Mouse (Mus musculus) neural tube, embryonic 10.5 days (tissue): ENCODE results near the gene Fyb2.

ENCODE experiments used
- DNase-seq: peaks from one replicate; pipeline ENCODE4 v3.0.0-alpha.2; 2017; ENCODE audit warnings: low spot score; ENCODE audit errors: extremely low spot score

Fyb2 gene

DNA sequence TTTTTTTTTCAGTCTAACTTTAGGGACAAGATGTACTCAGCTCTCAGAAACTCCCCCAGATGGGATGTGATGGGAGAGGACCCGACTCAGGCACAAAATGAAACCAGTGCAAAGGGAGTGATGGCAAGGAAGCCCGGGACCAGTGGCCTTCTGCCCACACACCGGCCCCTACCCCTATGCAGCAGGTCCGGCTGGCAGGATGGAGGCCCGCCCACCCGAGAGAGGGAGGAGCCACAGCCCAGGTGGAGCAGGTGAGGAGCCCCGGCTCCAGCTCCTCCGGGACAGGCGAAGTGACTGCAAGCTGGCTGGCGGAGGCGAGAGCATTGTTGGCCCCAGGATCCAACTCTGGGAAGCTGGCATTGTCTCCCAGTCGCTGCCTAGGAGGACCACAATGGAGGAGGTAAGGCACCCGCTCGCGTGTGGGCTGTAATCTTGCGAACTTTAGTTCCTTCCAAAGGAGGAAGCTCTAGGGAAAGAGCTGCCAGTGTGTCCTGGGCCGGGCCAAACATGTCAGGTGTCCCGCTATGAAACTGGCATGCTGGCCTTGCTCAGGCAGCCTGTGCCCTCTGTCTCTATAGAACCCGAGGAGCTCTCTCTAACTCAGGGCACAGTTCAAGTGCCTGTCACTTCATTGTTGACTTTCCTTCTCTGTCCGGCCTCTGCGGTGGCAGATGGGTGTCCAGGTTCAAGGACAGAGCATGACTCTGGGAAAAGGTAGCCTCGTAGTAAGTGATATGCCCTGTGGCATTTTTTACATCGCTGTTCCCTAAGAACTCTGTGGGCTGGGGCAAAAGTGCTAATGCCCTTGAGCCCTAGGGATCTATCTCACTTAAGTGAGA, at the start of gene Fyb2:
Gene Fyb2 (plus strand): TSS at position 166 of the 839 bp plus-strand sequence.
- DNase-seq: no peak

DNA sequence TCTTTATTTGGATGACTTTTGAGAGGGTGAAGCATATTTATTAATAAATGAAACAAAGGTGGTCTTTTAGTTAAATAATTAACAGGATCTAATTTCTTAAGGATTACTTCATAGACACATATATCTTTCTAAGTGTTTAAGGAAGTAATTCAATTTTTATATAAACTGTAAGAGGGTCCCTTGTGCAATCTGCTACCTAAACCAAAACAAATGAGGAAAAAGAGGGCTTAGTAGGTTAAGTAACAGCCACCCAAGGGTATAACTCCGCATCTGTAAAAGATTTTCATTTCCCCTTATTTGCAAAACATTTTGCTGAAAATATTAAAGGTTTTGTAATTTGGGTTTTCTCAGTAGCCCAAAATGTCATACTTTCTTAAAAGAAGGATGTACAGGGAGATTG, 48.9 kb upstream of the Fyb2 start:
- DNase-seq: no peak

DNA sequence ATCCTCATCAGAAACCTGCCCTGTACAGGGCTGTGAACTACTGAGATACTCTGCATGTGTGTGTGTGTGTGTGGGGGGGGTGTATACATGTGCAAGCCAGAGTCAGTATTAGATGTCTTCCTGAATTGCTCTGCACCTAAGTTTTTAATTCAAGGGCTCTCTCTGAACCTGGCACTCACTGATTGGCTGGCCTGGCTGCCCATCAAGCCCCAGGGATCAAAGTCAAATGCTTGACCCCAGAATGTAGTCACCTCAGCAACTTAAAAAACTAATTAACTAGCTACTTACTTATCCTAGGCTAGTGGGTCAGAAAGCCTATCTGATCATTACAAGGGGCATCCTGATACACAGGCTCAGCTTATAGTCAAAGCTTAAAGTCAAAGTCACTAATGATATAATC, 43.7 kb upstream of the Fyb2 start:
- DNase-seq: no peak

DNA sequence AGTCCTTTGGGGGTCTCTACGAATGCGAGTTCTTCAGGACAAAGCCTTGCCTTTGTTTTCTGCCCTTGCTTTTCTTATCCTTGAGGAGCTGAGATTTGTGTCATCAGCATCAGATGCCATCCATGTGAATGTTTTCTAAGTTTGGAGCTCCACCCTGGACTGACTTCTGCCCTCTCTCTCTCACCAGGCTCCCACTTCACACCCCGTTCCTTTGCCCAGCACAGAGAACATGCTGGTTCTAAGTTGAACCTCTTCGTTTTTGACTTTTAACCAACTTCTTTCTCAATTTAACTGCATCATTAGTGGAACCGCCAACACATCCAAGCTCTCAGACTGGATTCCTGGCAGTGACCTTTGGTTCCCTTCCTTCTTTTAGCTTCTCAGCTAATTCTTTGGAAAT, 43.1 kb upstream of the Fyb2 start:
- DNase-seq: no peak

DNA sequence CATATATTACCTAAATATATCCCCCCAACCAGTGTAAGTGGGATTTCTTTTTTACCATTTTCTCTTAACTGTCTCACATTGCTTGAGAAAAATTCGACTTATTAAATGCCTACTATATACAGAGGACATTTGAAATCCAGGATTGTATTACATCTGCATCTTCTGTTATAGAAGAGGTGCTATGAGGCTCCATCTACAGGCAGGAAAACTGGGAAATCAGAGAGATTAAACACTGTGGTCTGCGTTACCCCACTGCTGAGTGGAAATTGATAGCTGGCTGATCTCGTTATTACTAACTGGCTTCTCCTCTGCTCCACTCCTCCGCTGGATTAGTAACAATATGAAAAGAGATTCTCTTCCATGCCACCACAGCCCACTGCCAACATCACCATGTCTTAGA, 37.4 kb upstream of the Fyb2 start:
- no peak for DNase-seq

DNA sequence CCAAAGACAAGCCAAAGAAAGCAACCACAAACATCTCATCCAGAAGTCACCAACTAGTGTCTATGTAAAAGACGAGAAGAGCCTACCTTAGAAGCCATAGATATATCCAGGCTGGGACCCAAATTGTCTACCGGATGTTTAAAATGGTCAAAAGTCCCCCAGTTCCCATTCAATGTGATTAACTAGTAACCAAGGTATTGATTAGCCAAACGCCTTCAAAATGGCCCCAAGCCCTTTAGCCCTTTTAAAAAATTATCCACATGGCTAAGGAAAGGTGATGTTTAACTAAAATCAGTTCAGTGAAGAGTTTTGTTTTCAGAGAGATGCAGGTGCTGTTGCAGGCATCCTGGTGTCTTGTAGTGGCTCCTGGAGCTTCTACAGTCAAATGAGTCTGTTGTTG, 36.9 kb upstream of the Fyb2 start, which contains the start of gene C8a:
Gene C8a (minus strand): TSS at position 76 of the 400 bp plus-strand sequence.
- no peak for DNase-seq

DNA sequence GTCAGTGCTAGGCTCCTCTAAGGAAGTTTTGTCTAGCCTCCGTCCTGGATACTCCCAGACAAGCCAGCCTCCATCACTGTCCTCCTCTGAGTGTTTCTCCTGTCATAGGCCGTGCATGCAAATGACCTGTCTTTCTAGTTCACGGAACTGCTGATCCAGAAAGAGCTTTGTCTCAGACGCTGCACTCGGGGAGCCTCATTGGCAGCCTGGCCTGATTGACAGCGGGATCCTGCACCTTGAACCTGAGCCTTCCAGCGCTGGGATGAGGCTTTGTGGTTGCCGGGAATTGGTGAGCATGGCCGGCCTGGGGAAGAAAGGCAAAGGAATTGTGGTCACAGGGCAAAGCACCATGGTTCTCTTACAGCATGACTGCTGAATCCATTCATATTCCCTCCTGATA, 25.8 kb upstream of the Fyb2 start:
- DNase-seq: no peak

DNA sequence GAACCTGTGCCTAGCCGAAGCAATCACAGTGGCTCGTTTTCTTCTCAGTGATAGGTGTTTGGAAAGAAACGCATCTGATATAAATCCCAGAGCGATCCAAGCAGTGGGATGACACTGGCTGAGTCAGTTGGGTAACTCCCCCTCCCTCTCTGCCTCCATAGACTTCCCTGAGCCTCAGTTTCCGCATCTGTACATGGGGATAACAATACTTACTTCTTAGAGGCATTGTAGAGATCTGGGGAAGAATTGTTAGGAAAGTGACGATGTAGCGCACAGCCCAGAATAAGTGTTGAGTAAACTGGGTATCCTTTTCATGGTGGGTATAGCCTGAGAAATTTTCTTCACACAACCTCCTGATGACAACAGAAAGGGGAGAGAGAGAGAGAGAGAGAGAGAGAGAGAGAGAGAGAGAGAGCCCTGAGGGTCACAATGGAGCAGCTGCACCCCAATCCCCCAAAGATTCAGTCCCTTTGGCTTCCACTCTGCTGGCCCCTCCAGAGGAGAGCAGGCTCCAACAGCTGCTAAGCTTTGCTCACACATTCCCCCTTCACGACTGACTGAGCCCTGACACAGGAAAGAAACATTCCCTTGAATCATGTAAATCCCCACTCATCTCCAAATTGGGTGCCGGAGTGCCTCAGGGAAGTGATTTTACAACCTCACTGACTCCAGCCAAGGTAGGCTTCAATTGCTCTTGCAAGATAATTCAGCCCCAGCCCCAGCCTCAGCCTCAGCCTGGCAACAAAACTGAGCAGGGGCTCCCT, 24.6 kb upstream of the Fyb2 start:
- DNase-seq: no peak

DNA sequence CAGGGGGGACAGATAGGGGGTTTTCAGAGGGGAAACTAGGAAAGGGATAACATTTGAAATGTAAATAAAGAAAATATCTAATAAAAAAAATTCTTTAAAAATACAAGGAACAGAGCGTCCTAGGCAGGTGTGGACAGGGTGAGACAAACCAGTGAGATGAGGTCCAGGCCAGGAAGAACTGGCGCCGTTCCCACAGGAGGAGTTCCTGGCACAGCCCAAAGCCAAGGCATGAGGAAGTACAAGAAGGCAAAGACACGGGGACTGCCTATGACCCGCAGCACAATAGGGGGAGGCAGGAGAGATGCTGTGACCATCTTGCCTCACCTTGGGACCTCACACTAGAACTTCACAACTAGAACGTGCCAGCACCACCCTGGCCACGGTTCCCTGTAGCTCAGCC, 21.5 kb upstream of the Fyb2 start:
- DNase-seq: no peak

DNA sequence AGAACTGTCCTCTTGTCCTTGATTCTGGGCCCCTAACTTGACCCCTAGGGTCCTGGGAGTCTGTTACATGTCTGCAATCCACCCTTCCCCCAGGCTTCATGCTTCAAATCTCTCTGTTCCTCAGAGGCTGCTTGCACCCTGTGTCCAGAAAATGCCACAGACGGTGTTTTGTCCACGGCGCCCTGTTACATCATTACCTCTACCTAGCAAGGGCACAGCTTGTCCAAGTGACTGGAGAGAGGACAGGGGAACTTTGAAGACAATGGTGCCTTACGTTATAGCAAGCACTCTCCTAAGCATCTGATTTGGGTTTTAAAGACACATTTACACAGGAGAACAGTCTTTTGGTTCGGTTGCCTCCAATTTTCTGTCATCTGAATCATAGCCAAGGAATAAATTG, 19.7 kb upstream of the Fyb2 start:
- DNase-seq: no peak

DNA sequence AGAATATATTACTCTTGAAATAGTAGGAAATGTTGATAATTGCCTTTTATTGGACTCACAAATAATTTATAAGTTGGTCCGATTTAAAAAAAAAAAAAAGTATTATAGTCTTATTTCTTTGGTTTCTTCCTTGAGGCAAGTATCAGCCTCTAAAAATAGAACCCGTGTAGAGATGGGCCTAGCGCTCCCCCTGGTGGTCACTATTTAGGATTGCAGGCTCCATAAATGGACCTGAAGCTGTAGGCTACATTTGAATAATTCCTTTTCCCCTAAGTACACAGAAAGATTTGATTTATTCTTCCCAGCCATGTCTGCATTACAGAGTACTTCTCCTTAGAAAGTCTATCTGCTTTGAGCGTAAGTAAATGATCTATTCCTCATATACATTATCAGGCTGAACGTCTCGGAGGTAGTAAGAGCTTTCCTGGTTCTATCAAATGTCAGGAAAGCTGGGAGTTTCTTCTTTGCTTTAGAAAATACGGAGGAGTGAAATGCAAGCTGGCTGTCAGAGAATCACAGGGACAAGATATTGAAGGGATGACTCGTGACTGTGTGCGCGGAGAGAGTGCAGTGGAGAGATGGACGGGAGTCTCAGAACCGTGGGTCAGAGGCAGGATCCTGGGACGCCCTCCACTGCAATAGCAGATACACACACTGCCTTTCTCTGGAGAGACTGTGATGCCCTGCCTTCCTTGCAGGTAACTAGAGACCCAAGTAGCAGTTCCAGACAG, 19.1 kb upstream of the Fyb2 start:
- peak; percentile 32 for DNase-seq

DNA sequence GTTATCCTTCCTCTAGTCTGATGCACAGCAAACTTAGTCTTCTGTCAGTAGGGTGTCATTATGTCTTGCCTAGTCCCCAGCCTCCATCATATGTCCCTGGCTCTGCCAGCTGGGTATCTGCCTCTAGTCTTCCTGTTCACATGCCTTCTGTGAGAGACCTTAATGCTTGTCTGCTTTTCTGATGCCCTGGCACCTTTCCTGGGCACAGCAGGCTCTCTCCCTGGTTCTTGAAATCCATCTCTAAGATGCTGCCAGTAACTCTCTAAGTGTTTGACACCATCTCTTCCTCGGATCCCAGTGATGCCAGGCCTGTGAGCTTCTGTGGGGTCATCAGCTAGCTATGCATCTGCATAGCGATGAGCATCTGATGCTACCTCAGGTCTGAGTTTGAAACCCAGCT, 10.4 kb upstream of the Fyb2 start:
- DNase-seq: no peak

DNA sequence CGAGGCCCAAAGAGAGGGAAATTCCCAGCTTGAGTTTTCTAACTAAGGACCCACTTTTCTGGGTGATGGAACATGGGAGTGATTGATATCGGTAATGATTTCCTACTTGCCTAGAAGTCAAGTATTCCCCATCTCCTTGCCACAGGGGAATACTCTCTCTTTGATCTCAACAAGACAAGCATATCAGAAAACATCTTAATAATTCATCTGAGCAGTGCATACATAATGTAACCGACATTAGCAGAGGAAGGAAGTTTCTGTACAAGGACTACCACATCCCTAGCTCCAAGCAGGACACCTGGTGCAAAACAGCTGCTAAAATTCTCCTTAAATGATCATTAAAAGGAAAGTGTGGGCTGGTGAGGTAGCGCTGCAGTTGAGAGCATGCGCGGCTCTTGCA, 8.2 kb upstream of the Fyb2 start:
- DNase-seq: no peak

DNA sequence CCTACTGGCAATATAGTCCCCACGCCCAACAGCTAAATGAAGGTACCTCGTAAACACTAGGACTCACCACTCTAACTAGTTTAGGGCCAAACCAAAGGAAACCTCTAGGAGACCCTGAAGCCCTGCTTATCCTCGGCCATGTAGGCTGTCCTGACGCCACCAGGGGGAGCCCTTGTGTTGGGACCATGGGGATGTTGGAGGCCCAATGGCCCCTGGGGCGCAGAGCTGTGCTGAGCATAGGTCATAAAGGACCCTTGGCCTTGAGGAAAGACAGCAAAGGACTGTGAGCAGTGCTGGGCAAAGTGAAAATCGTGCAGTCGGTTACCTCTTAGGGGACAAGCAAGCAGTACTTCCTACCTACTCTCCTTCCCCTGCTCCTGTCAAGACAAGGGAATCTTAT, 1.6 kb upstream of the Fyb2 start:
- peak; percentile 79 for DNase-seq

DNA sequence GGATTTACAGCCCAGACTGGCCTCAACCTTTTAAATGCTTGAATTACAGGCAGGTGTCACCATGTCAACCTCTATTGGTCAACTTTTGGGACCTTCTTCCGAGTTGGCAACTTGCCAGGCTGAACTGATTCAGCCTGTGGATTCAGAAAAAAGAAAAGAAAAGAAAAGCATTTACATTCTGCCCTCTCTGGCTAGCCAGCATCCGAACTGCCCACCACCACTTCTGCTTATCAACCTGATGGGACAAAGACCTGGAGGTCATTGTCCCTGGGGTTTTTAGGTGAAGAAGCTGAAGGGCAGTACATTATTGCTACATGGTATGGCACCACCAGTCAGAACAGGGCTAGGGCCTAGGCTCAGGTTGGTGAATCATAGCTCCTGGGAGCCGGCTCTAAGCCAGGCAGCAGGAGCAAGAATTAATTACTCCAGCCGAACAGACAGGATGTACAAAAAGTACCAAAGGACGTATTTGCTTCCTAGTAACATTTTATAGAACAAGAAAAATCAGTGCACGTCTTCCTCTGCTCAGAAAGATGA, 1.5 kb downstream of the Fyb2 start:
- no peak for DNase-seq

DNA sequence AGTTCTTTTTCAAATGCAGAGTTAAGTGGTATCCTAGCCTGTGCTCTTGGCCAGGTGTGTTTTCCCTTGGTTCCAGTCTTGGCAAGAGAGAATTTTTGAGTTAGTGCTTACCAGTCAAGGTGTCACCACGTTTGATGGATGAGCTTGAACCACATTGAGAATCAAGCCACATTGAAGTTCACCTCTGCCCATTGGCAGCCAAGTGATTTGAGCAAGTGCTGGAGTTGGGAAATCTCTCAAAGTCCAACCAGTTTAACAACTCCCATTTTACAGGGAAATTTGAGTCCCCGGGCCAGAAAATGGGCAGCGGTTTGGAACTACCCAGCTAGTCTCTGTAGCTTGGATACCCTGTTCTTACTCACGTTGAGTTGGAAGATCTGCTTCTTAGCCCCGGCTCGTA, 4.8 kb downstream of the Fyb2 start:
- DNase-seq: no peak

DNA sequence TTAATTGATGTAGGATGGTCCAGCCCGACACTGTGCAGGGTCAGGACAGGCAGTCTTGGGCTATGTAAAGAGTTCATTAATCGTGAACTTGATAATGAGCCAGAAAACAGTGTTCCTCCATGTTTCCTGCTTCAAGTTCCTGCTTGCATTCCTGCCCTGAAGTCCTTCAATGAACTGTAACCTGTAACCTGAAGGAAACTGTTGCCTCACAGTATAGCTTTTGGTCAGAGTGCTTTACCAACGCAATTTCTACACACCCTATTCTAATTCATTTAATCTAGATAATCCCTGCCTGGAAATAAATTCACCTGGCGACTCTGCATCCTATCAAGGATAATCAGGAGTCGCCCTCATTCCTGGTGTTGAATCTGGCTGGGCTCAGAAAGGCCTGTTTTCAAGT, 12.1 kb downstream of the Fyb2 start:
- no peak for DNase-seq

DNA sequence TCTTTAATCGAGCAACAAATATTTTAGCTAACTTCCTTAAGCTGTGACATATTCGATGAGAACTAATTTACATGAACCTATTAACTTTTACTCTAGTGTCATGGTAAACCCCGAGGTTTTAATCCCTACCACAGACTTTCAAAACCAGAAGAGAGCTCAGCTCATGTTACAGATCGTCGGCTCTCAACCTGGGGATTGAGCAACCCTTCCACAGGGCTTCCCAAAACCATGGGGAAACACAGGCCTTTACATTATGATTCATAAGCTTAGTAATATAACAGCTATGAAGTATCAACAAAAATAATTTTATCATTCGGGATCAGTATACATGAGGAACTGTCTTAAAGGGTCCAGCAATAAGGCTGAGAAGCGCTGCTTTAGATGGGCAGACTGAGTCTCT, 15.9 kb downstream of the Fyb2 start:
- DNase-seq: no peak

DNA sequence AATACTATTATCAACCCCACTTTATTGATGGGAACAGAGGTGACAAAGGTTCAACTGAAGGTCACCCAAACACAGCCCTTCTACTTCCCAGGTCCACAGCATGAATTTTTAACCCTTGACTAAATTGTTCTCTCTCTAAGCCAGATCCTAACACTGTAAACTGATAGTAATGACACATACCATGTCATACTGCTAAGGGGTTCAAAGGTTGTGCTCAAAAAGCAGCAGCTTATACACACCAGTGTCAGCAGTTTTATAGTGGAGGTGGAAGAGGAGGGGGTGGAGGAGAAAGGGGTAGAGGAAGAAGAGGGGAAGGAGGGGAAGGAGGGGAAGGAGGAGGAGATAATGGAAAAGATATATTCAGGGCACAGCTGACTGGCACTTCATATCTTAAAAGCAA, 20.4 kb downstream of the Fyb2 start:
- no peak for DNase-seq

DNA sequence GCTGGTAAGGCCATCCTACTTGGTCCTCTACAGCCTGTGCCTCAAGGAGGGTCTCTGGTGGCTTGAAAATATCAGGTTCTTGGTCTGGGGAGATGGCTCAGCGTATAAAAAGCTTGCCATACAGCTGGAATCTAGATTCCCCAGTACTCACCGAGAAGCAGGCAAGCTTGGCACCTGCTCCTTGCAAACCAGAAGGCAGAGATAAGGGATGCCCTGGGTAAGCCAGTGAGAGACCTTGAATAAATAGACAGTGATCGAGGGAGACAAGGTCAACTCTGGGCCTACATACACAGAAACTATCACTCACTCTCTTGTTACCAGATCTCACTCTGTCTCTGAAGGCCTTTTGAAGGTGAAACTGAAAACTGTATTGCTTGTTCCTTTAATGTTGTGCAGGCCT, 21.7 kb downstream of the Fyb2 start:
- DNase-seq: no peak

DNA sequence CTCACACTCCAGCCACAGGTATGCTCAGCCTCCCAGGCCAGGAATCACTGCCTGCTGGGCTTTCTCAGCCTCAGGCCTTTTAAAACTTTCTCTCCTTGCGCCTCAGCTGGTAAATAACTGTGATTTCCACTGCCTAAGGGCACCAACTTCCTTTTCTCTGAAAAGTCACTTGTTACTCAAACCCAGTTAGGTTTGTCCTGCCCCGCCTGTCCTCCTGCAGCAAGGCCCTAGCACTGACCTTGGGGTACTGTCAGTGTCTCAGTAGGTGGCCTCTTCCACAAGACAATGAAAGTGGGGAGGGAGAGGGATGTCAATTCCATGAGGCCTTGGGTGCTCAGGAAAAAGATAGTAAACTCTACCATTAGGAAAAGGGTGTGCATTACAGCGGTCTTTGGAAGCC, 22.2 kb downstream of the Fyb2 start:
- DNase-seq: no peak

DNA sequence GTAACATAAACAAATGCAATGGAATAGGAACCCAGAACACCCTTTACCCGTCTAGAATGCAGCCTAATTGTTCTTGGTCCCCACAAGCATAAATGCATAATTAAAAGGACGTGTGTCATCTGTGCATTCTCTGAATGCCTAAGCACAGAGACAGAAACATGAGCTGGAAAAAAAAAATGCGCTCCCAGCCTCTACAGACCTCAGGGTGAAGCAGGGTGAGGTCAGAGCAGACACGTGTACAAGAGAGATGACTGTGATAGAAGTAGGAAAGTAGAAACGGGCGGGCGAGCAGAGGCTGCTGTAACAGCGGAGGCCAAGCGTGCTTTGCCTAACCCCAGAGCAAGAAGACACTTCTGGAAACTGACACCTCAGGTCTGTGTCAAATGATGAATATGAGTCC, 22.8 kb downstream of the Fyb2 start:
- DNase-seq: no peak
